Mouse (Mus musculus) right cerebral cortex, postnatal 25 days (tissue): ENCODE measurements around the gene Zfp853.

Source experiments
- DNase-seq: peaks from one replicate; pipeline ENCODE4 v3.0.0; 2022

Zfp853 gene

DNA sequence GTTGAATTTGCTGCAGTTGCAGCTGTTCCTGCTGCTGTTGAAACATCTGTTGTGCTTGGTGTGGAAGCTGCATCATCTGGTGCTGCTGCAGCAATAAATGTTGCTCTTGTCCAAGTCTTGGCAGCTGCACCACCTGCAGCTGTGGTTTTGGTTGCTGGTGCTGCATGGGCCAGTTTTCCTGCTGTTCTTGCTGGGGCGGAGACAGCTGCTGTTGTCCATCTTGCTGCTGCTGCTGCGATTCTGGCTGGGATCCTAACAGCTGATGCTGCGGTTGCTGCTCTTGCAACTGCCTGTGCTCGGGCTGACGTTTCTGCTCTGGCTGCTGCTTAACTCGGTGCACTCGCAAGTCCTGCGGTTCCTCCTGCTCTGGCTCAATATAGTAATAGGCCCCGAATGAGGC lies 4.1 kb downstream of the Zfp853 start:
- no peak for DNase-seq

DNA sequence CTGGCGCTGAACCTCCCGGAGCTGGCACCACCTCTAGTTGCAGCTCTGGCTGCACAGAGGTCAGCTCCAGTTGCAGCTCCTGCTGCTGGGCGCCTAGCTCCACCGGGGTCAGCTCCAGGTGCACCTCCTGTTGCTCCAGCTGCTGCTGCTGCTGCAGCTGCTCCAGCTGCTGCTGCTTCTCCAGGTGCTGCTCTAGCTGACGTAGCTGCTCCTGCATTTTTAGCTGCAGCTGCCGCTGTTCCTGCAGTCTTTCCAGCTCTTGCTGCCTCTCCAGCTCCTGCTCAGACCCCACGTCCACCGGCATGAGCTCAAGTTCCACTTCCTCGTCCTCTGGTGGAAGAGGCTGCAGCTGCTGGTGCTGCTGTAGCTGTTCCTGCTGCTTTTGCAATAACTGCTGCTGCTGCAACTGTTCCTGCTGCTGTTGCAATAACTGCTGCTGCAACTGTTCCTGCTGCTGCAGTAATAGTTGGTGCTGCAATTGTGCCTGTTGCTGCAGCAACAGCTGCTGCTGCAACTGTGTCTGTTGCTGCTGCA lies 5.0 kb downstream of the Zfp853 start:
- no peak for DNase-seq

DNA sequence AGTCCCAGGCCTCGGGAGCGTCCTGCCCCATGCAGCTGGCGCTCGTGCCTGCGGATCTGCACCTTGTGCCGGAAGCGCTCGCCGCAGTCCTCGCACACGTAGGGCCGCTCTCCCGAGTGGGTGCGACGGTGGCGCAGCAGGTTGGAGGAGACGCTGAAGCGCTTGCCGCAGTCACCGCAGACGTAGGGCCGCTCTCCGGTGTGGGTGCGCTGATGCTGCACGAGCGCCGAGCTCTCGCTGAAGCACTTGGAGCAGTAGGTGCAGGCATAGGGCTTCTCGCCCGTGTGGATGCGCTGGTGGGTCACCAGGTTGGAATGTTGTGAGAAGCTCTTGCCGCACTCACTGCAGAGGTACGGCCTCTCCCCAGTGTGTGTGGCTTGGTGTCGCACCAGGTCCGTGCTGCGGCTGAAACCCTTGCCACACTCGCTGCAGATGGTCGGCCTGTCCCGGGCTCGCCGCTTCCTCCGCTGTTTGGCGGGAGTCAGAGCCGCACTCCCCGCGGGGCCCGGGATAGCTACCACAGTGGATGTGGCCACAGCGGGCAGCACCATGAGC lies 5.6 kb downstream of the Zfp853 start:
- DNase-seq: no peak

DNA sequence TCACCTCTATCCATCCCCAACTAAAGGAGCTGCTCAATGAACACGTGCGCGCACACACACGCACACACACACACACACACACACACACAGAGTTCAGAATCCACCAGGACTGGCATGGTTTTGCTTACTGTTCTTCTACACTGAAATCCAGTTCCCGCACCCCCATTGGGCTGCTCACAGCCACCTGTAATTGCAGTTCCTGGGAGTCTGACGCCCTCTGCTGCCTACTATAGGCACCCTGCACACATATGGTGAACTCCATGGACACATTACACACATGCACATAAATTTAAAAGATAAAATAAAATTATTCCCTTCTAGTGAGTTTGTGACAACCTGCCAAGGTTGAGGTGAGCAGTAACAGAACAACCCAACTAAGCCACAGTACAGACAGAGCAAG lies 8.7 kb downstream of the Zfp853 start:
- DNase-seq: no peak

DNA sequence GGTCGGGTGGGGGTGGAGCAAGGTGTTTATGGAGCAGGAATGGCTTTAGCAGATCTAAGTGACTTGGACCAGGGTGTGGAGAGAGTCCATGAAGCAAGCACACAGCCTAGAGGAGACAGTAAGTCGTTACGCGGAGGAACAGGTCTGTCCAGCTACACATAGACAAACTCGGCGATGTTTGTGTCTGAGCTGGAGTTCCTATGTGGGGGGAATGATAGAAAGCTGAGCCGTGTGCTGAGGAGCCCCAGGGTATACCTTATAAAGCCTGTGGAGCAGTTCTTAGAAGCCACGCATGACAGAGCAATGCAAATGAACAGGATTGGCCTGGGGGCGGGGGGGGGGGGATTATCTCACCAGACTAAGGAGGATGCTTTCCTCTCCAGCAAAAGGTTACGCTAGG lies 14.2 kb downstream of the Zfp853 start:
- no peak for DNase-seq

DNA sequence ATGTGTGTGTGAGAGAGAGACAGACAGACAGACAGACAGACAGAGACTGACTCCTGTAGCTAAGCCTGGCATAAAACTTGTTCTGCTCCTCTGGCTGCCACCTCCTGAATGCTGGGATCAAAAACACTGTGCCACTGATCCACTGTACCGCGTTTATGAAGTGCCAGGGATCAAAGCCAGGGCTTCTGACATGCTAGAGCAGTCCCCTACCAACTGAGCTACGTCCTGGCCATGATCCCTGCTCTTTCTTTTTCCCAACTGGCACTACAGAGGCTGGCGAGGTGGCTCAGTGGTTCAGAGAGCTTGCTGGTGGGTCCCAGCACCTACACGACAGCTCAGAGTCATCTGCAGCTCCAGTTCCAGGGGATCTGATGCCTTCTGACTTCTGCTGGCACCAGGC lies 17.7 kb downstream of the Zfp853 start:
- no peak for DNase-seq

DNA sequence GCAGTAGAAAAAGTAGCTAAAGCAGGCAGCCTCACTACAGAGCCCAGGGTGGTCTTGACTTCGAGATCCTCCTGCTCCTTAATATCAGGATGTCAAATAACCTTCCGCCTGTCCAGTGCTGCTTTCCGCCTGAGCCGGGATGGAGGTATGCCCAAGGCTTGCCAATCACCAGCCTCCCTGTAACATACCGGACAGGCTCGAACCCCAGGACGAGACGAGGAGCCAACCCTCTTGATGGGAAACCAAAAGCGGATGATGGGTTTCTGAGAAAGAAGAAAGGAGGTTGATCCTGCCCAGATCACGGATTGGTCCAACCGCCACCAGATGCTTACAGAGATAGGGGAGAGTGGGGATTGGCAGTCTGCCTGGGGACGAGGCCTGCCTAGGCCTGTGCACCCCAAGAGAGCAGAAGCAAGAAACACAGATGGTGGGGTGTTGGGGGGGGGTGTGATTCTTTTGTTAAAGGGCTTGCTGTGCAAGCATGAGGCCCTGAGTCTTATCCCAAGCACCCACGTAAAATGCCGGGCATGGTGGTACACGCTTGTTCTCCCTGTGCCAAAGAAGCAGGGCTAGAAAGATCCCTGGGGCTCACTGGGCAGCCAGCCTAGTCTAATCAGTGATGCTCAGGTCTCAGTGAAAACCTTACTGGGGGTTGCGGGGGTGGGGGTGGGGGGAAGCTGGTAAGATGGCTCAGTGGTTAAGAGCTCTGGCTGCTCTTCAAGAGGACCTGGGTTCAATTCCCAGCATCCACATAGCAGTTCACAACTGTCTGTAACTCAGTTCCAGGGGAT lies 20.7 kb downstream of the Zfp853 start:
- DNase-seq: no peak

DNA sequence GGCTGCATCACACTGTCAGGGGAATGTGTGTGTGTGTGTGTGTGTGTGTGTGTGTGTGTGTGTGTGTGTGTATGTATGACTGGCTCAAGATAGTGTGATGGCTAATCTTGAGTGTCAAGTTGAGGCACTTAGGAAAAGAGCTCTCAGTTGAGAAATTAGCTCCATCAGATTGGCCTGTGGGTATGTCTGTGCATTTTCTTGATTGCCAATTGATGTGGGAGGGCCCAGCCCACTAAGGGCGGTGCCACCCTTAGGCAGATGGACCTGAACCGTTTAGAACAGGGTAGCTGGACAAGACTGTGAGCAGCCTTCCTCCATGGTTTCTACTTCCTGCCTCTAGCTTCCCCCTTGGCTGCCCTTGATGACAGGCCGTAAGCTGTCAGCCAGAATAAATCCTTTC lies 21.3 kb downstream of the Zfp853 start:
- DNase-seq: no peak

DNA sequence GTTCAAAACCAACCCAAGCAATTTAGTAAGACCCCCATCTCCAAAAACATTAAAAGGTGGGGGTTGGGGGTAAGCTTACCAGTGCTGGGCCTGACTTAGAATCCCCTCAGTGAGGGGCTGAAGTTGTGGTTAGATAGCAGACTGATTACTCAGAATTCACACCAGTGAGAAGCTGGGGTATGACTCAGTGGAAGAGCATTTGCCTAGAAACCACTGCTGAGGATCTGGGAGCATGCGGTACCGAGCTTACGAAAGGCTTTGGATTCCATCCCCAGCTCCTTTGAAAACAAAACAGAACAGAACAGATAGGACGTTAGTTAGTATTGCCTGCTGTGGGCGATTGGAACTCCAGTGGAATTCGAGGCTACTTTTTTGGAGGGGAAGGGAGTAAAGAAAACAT lies 21.8 kb downstream of the Zfp853 start:
- no peak for DNase-seq

DNA sequence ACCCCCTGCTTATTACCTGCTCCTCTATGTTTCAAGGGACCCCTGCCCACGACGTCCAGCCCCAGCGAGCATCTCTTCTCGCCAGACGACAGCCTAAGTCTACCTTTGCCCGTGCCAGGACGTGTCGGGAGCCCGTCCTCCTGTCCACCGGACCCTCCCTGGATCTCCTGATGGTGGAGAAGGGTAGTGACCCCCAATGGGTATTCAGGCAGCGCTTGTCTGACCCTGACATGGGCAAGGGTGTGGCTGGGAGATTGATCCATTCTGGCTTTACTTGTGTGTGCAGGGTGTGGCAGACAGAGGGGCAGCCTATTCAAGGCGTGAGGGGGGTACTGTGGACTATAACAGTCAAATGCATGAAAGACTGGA lies 23.3 kb downstream of the Zfp853 start:
- no peak for DNase-seq

DNA sequence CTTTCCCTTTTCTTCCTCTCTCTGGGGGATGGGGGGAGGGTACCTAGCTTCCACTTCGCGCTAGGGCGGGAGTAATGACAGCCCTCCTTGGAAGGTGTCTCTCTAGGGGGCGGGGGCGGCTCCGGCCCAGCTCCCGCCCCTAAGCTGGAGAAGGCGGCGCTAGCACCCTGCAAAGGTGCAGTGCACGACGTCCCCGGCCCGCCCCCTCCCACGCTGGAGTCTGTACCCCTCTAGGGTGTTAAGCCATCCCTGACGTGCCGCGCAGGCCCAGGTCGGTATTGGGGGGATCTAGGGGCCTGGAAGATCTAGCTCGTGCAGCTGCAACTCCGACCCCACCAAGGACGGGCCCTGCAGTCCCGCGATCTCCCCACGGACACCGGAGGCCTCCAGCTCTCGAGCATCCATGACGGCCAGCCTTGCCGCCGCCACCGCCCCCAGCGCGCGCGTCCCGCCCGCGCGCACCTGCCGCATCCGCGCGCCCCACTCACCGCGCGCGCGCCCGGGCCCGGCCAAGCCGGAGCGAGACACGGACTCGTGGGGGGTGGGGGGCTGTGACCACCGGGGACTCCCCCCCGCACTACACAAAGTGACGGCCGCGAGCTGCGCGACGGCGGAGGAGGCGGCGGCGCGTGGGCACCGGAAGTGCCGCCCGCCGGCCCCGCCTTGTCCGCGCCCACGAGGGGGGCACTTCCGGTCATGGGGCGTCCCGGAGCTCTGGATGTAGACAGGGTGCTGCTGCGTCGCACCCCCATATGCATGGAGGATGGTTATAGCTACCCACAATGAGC lies 23.9 kb downstream of the Zfp853 start, which contains the start of gene Zfp316:
Gene Zfp316 (minus strand): TSS at position 660 of the 788 bp plus-strand sequence.
- peak; percentile 80 for DNase-seq

DNA sequence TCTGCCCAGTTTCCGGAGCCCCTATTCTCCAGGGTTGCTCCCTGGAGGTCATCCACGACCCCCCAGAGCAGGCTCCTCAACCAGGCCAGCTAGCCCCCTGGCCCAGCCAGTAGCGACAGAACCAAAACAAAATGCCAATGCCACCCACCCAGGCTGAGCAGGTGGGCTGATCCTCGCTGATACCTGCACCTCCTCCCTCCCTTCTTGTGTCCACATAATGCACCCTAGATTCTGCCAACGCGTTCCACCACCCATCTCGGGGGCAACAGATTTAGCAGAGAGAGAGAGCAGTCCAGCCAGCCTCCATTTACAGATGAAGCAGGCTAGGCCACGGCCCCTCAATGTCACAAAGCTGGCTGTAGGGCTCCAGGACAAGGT lies 24.4 kb downstream of the Zfp853 start:
- no peak for DNase-seq

DNA sequence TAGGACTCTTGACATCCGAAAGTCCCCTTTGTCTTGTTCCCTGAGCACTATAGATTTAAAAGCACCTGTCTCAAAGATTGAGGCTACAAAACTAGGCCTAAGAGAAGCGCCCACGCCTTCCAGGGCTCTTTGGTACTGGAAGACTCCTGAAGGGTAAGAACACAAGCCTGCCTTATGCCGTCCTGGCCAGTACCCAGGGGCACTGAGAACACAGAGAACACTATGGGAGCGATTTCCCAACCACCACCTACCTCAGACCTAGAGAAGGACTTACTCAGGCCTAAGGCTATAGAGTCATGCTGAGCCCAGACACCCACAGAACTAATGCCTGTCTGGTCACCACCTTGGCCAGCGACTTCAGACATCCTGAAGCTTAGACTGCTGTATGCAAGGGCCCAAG lies 26.6 kb downstream of the Zfp853 start:
- DNase-seq: no peak

DNA sequence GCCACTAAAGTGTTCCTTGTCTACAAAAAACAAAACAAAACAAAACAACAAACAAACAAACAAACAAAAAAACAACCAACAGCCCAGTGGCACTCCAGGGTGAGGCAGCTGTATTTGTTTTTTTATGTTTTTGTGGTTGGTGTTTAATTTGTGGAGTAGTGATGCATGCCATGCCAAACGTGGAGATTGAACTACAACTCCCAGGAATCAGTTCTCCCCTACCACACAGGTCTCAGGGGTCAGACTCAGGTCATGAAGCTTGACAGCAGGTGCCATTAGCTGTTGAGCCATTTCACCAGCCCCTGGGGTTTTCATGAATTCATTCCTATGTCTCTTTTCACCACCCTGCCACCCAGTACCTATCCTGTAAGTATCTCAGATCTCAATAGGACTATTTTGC lies 28.0 kb downstream of the Zfp853 start:
- no peak for DNase-seq

DNA sequence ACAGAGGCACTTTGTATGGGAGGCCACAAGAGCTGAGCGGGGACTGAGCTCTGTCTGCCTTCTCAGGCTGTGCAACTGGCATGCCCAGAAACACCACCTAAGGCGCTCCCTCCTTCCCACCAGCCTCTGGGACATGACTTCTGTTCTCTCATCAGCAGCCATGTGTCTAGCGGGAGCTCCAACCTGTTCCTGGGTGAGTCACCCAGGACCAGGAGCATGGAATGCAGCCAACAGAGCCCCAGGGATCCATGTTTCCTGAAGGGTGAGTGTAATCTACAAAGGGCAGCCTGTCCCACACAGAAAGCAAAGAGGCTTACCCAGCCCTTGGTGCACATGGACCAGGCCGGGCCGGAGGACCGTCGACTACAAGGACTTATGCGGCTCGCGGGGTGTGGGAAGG lies 28.7 kb downstream of the Zfp853 start:
- DNase-seq: no peak

DNA sequence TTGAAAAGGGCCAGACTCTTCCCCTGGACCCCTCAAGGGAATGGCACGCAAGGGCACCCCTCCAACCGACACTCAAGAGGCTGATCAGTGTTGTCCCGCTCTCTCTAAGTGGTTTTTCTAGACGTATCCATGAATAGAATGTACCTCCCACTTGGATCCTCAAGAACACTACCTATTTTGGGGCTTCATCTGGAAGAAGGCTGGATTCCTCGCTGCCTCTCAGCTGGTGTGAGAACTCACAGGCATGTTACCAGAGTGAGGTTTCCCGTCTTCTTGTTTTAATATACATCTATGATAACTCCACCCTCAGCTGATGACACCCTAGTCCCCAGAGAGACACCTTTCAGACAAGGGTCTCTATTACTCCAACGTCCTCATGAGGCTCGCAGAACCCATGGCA lies 31.8 kb downstream of the Zfp853 start:
- DNase-seq: peak; percentile 38

DNA sequence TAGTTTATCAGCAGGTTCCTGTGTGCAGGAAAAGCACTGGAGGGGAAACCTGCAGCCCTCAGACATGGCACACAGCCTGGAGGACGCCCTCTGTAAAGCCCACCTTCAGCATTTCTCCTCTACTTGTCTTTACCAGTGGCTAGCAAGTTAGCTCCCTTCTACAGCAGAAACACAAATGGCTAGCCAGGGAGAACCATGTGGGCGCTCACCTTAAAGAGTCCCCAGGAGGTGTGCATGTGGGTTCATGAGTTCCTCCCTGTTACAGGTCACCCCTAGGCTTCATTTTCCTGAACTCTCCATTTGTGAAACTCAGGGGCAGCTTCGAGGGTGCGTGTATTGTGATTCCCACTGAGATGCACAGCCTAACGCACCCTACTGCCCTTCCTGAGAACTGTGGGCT lies 37.6 kb downstream of the Zfp853 start:
- DNase-seq: no peak

DNA sequence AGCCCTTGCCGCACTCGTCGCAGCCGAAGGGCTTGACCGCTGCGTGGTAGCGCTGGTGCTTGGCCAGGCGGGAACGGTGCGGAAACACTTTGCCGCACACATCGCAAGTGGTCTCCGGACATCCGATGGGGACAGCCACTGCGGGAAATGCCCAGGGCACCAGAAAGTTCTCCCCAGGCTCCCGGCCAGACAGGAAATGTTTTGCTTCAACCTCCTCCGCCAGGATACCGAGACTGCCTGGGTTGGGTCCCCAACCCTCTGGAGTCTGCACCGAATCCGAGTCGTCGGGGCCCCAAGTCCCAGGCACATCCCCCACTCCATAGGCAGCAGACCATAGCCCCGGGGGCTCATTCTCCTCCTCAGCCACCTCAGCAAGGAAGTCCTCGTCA lies 38.3 kb downstream of the Zfp853 start:
- no peak for DNase-seq

DNA sequence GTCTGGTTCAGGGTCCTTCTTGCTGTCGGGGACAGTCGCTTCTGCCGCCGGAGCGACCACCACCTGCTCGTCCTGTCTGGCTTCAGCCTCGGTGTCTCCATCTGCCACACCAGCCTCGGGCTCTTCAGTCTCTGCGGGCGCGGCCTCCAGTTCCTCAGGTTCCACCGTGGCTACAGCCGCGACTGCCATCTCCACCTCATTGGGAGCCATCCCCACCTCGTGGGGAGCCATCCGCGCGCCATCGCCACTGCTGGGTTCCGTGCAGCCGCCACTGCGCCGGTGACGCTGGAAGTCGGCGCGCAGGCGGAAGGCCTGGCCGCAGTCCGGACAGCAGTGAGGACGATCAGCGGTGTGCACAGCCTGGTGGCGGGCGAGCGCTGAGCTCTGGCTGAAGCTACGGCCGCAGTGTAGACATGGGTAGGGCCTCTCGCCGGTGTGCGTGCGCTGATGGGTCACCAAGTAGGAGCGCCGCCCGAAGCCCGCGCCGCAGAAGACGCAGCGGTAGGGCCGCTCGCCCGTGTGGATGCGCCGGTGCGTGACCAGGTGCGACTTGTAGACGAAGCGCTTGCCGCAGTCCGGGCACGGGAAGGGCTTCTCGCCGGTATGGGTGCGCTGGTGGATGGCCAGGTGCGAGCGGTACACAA lies 38.8 kb downstream of the Zfp853 start:
- peak; percentile 36 for DNase-seq

DNA sequence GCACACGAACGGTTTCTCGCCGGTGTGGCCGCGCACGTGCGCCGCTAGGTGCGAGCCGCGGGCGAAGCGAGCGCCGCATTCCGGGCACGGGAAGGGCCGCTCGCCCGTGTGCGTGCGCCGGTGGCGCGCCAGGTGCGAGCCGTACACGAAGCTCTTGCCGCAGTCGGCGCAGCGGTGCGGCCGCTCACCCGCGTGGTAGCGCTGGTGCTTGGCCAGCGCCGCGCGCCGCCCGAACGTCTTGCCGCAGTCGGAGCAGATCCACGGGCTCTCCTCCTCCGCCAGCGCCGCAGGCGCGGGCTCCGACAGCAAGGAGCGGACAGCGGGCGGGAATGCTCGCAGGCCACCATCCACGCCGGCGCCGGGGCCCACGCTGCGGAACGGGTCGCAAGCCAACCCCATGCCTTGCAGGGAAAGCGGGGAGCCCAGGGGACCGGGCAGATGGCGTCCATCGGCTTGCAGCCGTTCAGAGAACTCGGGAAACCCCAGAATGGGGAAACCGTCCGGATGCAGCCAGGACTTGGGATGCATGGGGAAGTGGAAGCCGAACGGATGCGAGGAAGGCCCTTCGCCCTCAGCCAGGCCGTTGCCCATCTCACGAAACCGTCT lies 39.4 kb downstream of the Zfp853 start:
- peak; percentile 68 for DNase-seq

DNA sequence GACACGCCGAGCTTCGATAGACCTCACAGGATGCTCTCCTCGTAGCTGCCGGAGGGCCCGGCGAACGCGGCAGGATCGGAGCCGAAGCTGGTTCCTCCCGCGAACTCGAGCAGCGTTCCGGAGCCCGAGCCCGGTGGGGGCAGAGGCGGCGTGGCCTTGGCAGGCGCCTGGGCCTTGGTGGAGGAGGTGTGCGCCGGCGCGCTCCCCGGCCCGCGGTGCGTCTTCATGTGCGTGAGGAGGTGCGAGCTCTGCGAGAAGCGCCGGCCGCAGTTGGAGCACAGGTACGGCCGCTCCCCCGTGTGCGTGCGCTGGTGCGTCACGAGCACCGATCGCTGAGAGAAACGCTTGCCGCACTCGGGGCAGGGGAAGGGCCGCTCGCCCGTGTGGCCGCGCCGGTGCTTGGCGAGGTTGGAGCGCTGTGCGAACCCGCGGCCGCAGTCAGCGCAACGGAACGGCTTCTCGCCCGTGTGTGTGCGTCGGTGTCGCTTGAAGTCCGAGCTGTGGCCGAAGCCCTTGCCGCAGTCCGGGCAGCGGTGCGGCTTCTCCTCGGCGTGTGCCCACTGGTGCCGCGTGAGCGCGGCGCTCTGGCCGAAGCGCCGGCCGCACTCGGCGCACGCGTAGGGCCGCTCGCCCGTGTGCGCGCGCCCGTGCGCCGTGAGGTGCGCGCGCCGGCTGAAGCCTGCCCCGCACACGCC lies 40.1 kb downstream of the Zfp853 start:
- DNase-seq: peak; percentile 55

DNA sequence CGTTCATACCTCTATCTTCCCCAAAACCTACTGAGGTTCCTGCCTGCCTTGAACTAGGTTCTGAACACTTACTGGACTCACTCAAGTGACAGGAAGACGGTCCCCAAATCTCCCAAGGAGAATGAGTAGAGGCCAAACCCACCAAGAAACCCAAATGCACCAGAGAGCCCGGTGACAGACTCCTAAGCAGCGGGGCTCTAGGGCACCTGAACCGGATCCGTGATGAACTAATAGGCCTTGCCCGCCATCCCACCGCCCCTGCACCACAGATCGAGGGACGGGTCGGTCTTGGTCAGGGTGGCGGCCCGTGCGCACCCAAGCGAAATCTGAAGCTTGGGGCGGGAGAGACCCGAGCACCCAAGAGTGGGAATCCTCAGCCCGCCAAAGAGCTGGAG lies 40.6 kb downstream of the Zfp853 start:
- no peak for DNase-seq
